Mouse (Mus musculus) liver, embryonic 14.5 days (tissue): ENCODE data around the gene Stat4. TPM values are rescaled to one million over a fixed set of nuclear protein-coding genes. Genes with fewer than 3 reads are reported as not detected.

Experiments
- ATAC-seq: fragments of 200-750 bp; cut with Nextera tagmentation; 2 replicates; pipeline ENCODE4 v1.8.0; 2017; ENCODE audit warnings: moderate number of reproducible peaks, mild to moderate bottlenecking, moderate library complexity; ENCODE audit not compliant: insufficient read depth
- DNase-seq, 3 experiments: peaks; one replicate each; pipeline ENCODE4 v3.0.0-alpha.2; 2012 to 2013; ENCODE audit warnings: low read depth in 3 of 3, low spot score in 3 of 3
- H3K27ac ChIP-seq: fragments of 300-500 bp; sonication (generic); 2 replicates; pipeline ENCODE4 v1.5.1; 2014; ENCODE audit warnings: moderate library complexity, mild to moderate bottlenecking, control low read depth, inconsistent platforms
- H3K27me3 ChIP-seq: fragments of 300-500 bp; sonication (generic); 2 replicates; pipeline ENCODE4 v1.6.1; 2014; ENCODE audit warnings: mild to moderate bottlenecking, low read length, moderate library complexity; ENCODE audit not compliant: control insufficient read depth, insufficient read depth
- H3K36me3 ChIP-seq: fragments of 300-500 bp; sonication (generic); replicated peaks from 2 replicates; pipeline ENCODE4 v1.6.1; 2014; ENCODE audit warnings: low read depth; ENCODE audit not compliant: control insufficient read depth, insufficient read depth
- H3K4me1 ChIP-seq, 2 experiments: fragments of 200-500 bp in 1 of 2; fragments of 300-500 bp in 1 of 2; sonication (generic) in 1 of 2; replicated peaks; 2 replicates each; pipeline ENCODE4 v1.6.1; 2012 to 2014; ENCODE audit warnings: antibody characterized with exemption in 1 of 2, inconsistent platforms in 1 of 2, low read length in 1 of 2; ENCODE audit not compliant: control insufficient read depth in 2 of 2, insufficient read depth in 2 of 2
- H3K4me2 ChIP-seq: fragments of 300-500 bp; sonication (generic); 2 replicates; pipeline ENCODE4 v1.6.1; 2014; ENCODE audit warnings: low read depth, mild to moderate bottlenecking, control low read depth, moderate library complexity
- H3K4me3 ChIP-seq, 2 experiments: fragments of 200-500 bp in 1 of 2; fragments of 300-500 bp in 1 of 2; sonication (generic) in 1 of 2; 2 replicates each; pipeline ENCODE4 v1.5.1; 2012 to 2014; ENCODE audit warnings: low read depth in 2 of 2, low read length in 2 of 2, mild to moderate bottlenecking in 2 of 2, control low read depth in 1 of 2, inconsistent platforms in 1 of 2, moderate library complexity in 1 of 2; ENCODE audit not compliant: insufficient read depth in 1 of 2
- H3K9ac ChIP-seq: fragments of 300-500 bp; sonication (generic); replicated peaks from 2 replicates; pipeline ENCODE4 v1.6.1; 2014; ENCODE audit warnings: mild to moderate bottlenecking, control low read depth, moderate library complexity
- H3K9me3 ChIP-seq: fragments of 300-500 bp; sonication (generic); 2 replicates; pipeline ENCODE4 v1.6.1; 2016; ENCODE audit warnings: low read length, mixed read lengths; ENCODE audit not compliant: control insufficient read depth
- CTCF ChIP-seq: IDR thresholded peaks from 2 replicates; pipeline ENCODE4 v1.5.1; 2016; ENCODE audit warnings: antibody characterized with exemption, low read depth, control low read depth
- EP300 ChIP-seq: IDR thresholded peaks from 2 replicates; pipeline ENCODE4 v1.6.1; 2016; ENCODE audit warnings: antibody characterized with exemption, low read depth
- WGBS: fragments of 180-500 bp; shearing (Covaris S2); extraction: QIAGEN DNeasy Blood & Tissue Kit; methylation state at CpG from one replicate; pipeline ENCODE4 v1.1.7; 2014; ENCODE audit not compliant: insufficient replicate concordance; 5-methylcytosine and 5-hydroxymethylcytosine counted together
- polyA plus RNA-seq, 2 experiments: library from polyadenylated mRNA; depleted of rRNA in 1 of 2; stranded (reverse) in 1 of 2; unstranded in 1 of 2; fragments of >200 nt; fragmentation: Nextera tagmentation in 1 of 2; extraction: Ambion mirVana in 1 of 2; gene quantifications; 2 replicates each; pipeline versions ENCODE4 v1.2.1 to v1.2.3; 2012 to 2014

Stat4 gene
- polyA plus RNA-seq, 2 experiments = 0.42 to 1.5 TPM

GRCm38 (mm10) chr1:52066276-52066675 is 79.3 kb downstream of the Stat4 start:
- no peak overlapping the region for H3K27ac ChIP-seq
- ATAC-seq = no peak
- no peaks in the 10 kb centered on the region for H3K4me1 ChIP-seq
- H3K9ac ChIP-seq = no peak overlapping the region
- no peak overlapping the region for H3K4me3 ChIP-seq
- H3K27me3 ChIP-seq = no peaks in the 10 kb centered on the region
- no peak overlapping the region for H3K4me2 ChIP-seq
- no peaks in the 10 kb centered on the region for H3K36me3 ChIP-seq
- 59% methylated on average over 1 of the region's 1 CpGs for WGBS
- no peaks in the 10 kb centered on the region for H3K9me3 ChIP-seq
- TF ChIP-seq EP300 (no peak), CTCF (no peak)
- DNase-seq = no peak

DNA sequence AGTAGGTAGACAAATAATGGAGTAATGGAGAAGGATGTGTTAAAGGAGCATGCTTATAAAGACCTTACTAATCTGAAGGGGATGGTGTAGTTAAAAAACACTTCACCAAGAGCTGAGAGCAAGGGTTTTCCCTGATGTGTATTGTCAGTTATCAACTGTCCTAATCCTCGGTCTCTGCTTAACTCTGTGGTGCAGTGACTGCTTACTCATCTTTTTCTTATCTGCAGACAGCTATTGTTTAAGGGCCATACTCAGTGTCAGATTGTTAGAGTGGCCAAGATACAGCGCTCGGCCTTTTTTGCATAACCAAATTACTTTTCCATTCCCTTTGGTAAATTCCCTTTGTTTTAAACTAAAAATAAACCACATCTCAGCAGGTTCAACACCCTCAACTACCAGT is 79.7 kb downstream of the Stat4 start:
- WGBS = 14% methylated on average over 3 of the region's 3 CpGs
- Histone ChIP-seq H3K27me3 (no peaks in the 10 kb centered on the region), H3K36me3 (no peaks in the 10 kb centered on the region), H3K4me2 (no peak overlapping the region), H3K27ac (no peak overlapping the region), H3K9me3 (no peaks in the 10 kb centered on the region), H3K9ac (no peak overlapping the region), H3K4me3 (no peak overlapping the region), H3K4me1 (no peaks in the 10 kb centered on the region)
- ATAC-seq (no peak), DNase-seq (no peak)
- no peak for TF ChIP-seq CTCF
- TF ChIP-seq EP300 = no peak

DNA sequence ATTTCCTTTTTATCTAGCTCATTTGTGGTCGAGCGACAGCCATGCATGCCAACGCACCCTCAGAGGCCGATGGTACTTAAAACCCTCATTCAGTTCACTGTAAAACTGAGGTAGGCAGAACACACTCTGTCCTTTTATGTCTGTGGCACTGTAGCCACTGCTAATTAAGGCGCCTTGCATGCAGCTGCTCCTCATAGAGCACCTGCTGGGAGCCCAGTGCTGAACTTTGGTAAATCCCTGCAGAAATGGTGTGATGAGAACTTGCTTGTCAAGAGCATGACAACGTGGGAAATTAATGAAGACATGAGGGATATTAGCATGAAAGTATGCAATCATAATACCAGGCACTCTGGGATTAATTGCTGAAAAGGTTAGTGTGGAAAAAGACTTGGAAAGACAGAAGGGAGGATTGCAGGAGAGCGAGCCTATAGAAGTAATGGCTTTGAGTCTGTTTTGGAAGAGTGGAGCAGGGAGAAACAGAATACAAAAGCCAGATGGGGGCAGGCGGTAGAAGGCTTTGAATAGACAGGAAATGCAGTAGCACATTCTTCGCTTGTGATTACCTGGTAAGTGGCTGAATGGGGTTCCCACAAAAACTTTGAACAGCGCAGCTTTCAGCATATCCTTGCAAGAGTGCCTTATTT is 92.9 kb downstream of the Stat4 start:
- DNase-seq = no peak
- no peak overlapping the region for H3K4me2 ChIP-seq
- WGBS = 66% methylated on average over 10 of the region's 10 CpGs
- H3K4me1 ChIP-seq = no peaks in the 10 kb centered on the region
- H3K9me3 ChIP-seq = no peaks in the 10 kb centered on the region
- no peak for ATAC-seq
- no peak overlapping the region for H3K4me3 ChIP-seq
- H3K36me3 ChIP-seq = no peaks in the 10 kb centered on the region
- H3K27ac ChIP-seq = no peak overlapping the region
- TF ChIP-seq EP300 (no peak), CTCF (no peak)
- H3K9ac ChIP-seq = no peak overlapping the region
- no peaks in the 10 kb centered on the region for H3K27me3 ChIP-seq

DNA sequence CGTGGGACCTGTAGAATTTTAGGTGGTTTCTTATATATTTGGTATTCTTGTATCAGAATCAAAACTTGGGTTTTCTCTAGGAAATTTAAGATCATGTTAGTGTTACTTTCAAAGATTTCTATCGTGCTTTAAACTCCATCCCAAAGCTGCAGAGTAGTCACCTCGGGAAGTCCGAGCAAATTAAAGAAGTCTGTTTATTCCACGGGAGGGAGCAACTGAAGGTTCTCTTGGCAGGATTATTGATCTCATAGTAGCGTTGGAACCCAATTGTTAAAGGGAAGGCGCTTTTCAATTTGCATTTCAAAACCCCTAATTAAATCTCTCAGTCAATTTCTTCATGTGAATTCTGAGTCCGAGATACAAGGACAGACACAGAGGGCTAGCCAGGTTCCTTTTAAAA is 93.4 kb downstream of the Stat4 start:
- Histone ChIP-seq H3K27me3 (no peaks in the 10 kb centered on the region), H3K9me3 (no peaks in the 10 kb centered on the region), H3K4me3 (no peak overlapping the region), H3K9ac (no peak overlapping the region), H3K36me3 (no peaks in the 10 kb centered on the region), H3K27ac (no peak overlapping the region), H3K4me2 (no peak overlapping the region), H3K4me1 (no peaks in the 10 kb centered on the region)
- WGBS = 55% methylated on average over 8 of the region's 8 CpGs
- TF ChIP-seq CTCF (no peak), EP300 (no peak)
- ATAC-seq = no peak
- DNase-seq = no peak

DNA sequence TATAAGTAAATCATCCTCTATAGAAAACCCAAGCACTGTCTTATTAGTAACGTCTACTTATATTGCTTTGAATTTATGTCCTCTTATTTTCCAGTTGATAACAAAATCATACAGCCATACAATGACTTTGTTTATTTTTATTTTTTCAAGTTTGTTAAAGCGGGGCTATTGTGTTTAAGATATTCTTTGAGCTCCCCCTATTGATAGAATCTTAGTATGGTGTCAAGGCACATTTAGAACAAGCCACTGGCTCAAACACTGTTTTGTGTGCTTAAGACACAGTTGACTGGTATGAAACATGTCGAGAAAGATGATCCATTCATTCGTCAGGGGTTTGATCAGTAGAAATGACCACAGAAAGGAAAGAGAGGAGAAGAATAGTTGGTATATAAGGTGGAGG is 99.3 kb downstream of the Stat4 start:
- H3K4me1 ChIP-seq = no peaks in the 10 kb centered on the region
- H3K36me3 ChIP-seq = no peaks in the 10 kb centered on the region
- H3K4me2 ChIP-seq = no peak overlapping the region
- H3K27me3 ChIP-seq = no peaks in the 10 kb centered on the region
- H3K9me3 ChIP-seq = no peaks in the 10 kb centered on the region
- DNase-seq = no peak
- no peak for ATAC-seq
- no peak overlapping the region for H3K4me3 ChIP-seq
- H3K27ac ChIP-seq = no peak overlapping the region
- no peak for TF ChIP-seq EP300
- no peak; the same call in 1 of the 2 replicates for TF ChIP-seq CTCF
- WGBS = 31% methylated on average over 4 of the region's 4 CpGs
- H3K9ac ChIP-seq = no peak overlapping the region
